Mouse (Mus musculus): Measurements from ENCODE around the gene 5730596B20Rik.

5730596B20Rik gene

GRCm38 (mm10) chr6:52225612-52226568, 48.6 kb downstream of the 5730596B20Rik start:
- DNase-seq (ENCODE audit: low spot score), result no peak

DNA sequence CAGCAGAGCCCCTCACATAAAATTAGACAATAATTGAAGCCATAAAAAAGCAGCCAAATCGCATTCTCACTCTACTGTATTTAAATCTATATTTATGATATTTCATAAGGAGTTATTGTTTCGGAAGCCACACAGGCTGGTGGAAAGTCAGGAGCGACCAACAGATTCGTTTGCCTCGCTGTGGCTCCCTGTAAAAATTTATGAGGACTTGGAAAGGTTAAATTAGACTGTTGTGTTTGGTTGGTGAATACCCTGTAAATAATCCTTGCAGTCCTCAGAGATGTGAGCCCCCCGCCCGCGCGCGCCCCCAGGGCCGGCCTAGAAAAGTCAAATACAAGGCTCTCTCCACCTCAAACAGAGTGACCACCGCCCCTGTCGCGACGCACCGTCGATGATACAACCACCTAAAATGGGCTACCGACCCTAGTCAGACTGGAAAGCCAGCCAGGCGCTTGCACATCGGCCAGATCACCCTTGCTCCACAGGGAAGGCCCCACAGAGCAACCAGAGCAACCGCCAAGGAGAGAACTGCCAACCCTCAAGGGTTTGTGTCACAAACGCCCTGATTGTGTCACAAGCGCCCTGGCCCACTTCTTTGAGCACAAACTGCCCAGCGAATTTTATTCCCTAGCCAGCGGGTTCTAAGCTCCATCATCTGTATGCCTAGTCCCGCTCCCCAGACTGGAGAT, 49.4 kb downstream of the 5730596B20Rik start:
- no peak for DNase-seq (ENCODE audit: low spot score)

- no peak for DNase-seq (ENCODE audit: low spot score)
These were observed 50.3 kb downstream of the 5730596B20Rik start for GRCm38 (mm10) chr6:52227470-52228222.

- no peak for DNase-seq (ENCODE audit: low spot score)
These were observed 51.5 kb downstream of the 5730596B20Rik start for GRCm38 (mm10) chr6:52228475-52229465.

DNA sequence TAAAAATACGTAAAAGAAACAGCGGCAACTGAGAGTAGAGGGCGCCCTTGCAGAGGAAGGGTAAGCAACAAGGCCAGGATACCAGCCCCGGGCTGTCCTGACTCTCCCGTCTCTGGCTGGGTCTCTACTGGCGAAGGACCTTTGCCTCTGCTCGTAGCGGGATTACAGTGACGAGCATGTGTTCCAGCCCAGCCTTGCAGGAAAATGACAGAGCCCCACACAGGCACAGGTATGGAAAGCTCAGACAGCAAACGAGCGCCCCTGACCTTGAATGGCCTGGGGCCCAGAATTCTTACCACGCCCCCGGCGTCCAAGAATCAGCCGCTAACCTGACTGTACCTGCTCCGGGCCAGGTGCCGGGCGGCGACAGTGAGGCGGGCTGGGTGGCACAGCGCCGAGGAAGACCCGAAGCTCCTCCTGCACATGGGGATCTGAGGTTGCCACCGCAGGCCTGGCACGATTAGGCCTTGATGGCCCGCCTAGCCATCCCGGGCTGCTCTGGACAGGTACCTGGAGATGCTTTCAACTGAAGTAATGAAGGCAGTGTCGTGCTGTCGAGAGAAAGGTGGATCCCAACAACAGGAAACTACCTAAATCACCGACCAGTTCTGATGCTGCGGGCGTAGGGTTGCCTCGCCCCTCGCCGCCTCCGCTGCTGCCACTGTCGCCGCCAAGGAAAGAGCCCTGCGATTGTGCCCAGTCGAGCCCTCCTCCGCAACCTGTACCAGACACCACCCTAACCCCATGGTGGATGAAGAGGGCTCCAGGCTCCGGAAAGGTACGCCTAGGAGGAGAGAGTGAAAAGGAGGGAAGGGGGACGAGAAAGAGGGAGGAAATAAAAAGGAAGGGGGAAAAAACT, 52.5 kb downstream of the 5730596B20Rik start:
- no peak for DNase-seq (ENCODE audit: low spot score)

All from layer of hippocampus, adult 11-12 months (tissue).